9 mouse cellular contexts compared by ENCODE assay signal in genomic region chr7:90040581-90041340, GRCm38 (mm10). TPM values are rescaled to one million over a fixed set of nuclear protein-coding genes. Genes with fewer than 3 reads are reported as not detected.
A peak's percentile ranks its signal among the peaks of the same experiment; 100 is the strongest.
DNase-seq lines count a peak whose midpoint lies in the region; ATAC-seq and TF ChIP-seq lines count a peak whose summit lies in the region.
"Had no signal": no experiment of that assay in that cellular context is flagged by ENCODE, and none has a peak within 500 bp of the region (broad histone marks: within the 10 kb centered on the region; RNA-seq: fewer than 3 reads in every experiment).

No protein-coding gene starts in this region.

- H3K27ac ChIP-seq in kidney, embryonic 16.5 days (ENCODE audit: low read length) = peak overlapping the region; percentile 54; the same call in 1 of the 2 replicates

- TF ChIP-seq POLR2A in lung, adult 2 months (IDR thresholded peaks at IDR 0.05; ENCODE audit: borderline replicate concordance, extremely low read depth, low read depth, low read length) = no peak

- H3K36me3 ChIP-seq in kidney, embryonic 16.5 days (ENCODE audit: insufficient read depth, low read length) = no peaks in the 10 kb centered on the region

- no peaks in the 10 kb centered on the region for H3K27me3 ChIP-seq in kidney, embryonic 16.5 days (ENCODE audit: insufficient read depth, low read length)

- H3K4me2 ChIP-seq in kidney, embryonic 16.5 days (replicated peaks; ENCODE audit: low read depth, low read length) = no peak overlapping the region

- H3K4me3 ChIP-seq in lung, adult 2 months (replicated peaks; ENCODE audit: extremely low read depth, low read depth, low read length) = no peak overlapping the region
- no peak overlapping the region for H3K4me3 ChIP-seq in kidney, embryonic 16.5 days (ENCODE audit: low read length)

- no peak for ATAC-seq in kidney, embryonic 16.5 days (ENCODE audit: low FRiP score, low TSS enrichment)

- WGBS in lung, adult 2 months = 61% methylated on average over 11 of the region's 11 CpGs
- WGBS in kidney, embryonic 16.5 days = 78% methylated on average over 11 of the region's 11 CpGs

- no peak overlapping the region for H3K9ac ChIP-seq in kidney, embryonic 16.5 days (replicated peaks; ENCODE audit: low read length)

- DNase-seq in lung, adult 18-20 months = peak; percentile 63 to 64
- DNase-seq in lung, adult 2 months = no peak
- DNase-seq in gastrocnemius, postnatal 14 days = peak; percentile 77
- DNase-seq in skeletal muscle tissue, adult 2 months (ENCODE audit: low read depth, low spot score) = peak; percentile 89
- no peak for DNase-seq in layer of hippocampus, postnatal 25 days (ENCODE audit: extremely low spot score in 1 of 2, low spot score in 1 of 2)
- no peak for DNase-seq in cerebellum, adult 8-10 months
- DNase-seq in spleen, postnatal 14 days (ENCODE audit: low spot score in 2 of 2) = no peak
- DNase-seq: left cerebral cortex, postnatal 4 days had no signal

- H3K4me1 ChIP-seq in lung, adult 2 months (ENCODE audit: control insufficient read depth, insufficient read depth, low read length) = peaks cover 11% of the 10 kb centered on the region
- H3K4me1 ChIP-seq in kidney, embryonic 16.5 days (ENCODE audit: insufficient read depth, low read length) = peaks cover 7% of the 10 kb centered on the region; the same call in 1 of the 2 replicates

- no peaks in the 10 kb centered on the region for H3K9me3 ChIP-seq in kidney, embryonic 16.5 days (ENCODE audit: low read length)

- intact Hi-C loops in gastrocnemius, postnatal 14 days (cut with DNase I; ENCODE audit: low total_unique reads) = no loop called here

- TF ChIP-seq CTCF in lung, adult 2 months (IDR thresholded peaks at IDR 0.05; ENCODE audit: insufficient read depth, low read length) = no peak

RNA-seq across cellular contexts. Expression of gene Eed, which starts 60.0 kb away (rescaled TPM):
- polyA plus RNA-seq in lung, adult 2 months (2012; rRNA removed) = 15.0 and 17.5 TPM in 2 replicates
- total RNA-seq in gastrocnemius, postnatal 14 days (2021) = 10 to 100 TPM; 19.1 to 26.6 TPM
- polyA plus RNA-seq in kidney, embryonic 16.5 days (2015; fragmentation: Nextera tagmentation; extraction: Ambion mirVana) = 68.3 and 76.6 TPM in 2 replicates
- 10 to 100 TPM; 33.6 to 40.3 TPM for total RNA-seq in layer of hippocampus, postnatal 25 days (2021)

Comparison
In these comparisons a context has a peak if more than half of its experiments do, and no peak if none do; other contexts are left out.
1. DNase-seq: peak in lung, adult 18-20 months (2 of 2), gastrocnemius, postnatal 14 days (single experiment) and skeletal muscle tissue, adult 2 months (single experiment); none in lung, adult 2 months (single experiment), layer of hippocampus, postnatal 25 days (0 of 2), cerebellum, adult 8-10 months (single experiment) and spleen, postnatal 14 days (0 of 2).